Mouse (Mus musculus) heart, embryonic 10.5 days (tissue): ENCODE measurements at regions not wholly inside any gene's neighbourhood (a gene's known extent, or its start where the extent isn't known, plus 50 kb on each side); places are given as distances from the start of the nearest gene placed in this dataset.

ENCODE experiments used
- DNase-seq: peaks from one replicate; pipeline ENCODE4 v3.0.0-alpha.2; 2017; ENCODE audit warnings: low spot score
- H3K27ac ChIP-seq: fragments of 300-500 bp; sonication (generic); 2 replicates; pipeline ENCODE4 v1.5.1; 2016; ENCODE audit warnings: mild to moderate bottlenecking
- H3K27me3 ChIP-seq: fragments of 300-500 bp; sonication (generic); 2 replicates; pipeline ENCODE4 v1.6.1; 2016; ENCODE audit warnings: mild to moderate bottlenecking; ENCODE audit not compliant: poor library complexity, insufficient read depth, severe bottlenecking
- H3K36me3 ChIP-seq: fragments of 300-500 bp; sonication (generic); 2 replicates; pipeline ENCODE4 v1.6.1; 2016; ENCODE audit warnings: mild to moderate bottlenecking, moderate library complexity
- H3K4me1 ChIP-seq: fragments of 300-500 bp; sonication (generic); 2 replicates; pipeline ENCODE4 v1.6.1; 2016; ENCODE audit warnings: mild to moderate bottlenecking
- H3K4me3 ChIP-seq: fragments of 300-500 bp; sonication (generic); 2 replicates; pipeline ENCODE4 v1.5.1; 2016; ENCODE audit warnings: mild to moderate bottlenecking, moderate library complexity
- H3K9me3 ChIP-seq: fragments of 300-500 bp; sonication (generic); 2 replicates; pipeline ENCODE4 v1.6.1; 2016; ENCODE audit warnings: mild to moderate bottlenecking, moderate library complexity
- WGBS: fragments of 180-500 bp; shearing (Covaris S2); methylation state at CpG from one replicate; pipeline ENCODE4 v1.1.7; 2016; 5-methylcytosine and 5-hydroxymethylcytosine counted together

DNA sequence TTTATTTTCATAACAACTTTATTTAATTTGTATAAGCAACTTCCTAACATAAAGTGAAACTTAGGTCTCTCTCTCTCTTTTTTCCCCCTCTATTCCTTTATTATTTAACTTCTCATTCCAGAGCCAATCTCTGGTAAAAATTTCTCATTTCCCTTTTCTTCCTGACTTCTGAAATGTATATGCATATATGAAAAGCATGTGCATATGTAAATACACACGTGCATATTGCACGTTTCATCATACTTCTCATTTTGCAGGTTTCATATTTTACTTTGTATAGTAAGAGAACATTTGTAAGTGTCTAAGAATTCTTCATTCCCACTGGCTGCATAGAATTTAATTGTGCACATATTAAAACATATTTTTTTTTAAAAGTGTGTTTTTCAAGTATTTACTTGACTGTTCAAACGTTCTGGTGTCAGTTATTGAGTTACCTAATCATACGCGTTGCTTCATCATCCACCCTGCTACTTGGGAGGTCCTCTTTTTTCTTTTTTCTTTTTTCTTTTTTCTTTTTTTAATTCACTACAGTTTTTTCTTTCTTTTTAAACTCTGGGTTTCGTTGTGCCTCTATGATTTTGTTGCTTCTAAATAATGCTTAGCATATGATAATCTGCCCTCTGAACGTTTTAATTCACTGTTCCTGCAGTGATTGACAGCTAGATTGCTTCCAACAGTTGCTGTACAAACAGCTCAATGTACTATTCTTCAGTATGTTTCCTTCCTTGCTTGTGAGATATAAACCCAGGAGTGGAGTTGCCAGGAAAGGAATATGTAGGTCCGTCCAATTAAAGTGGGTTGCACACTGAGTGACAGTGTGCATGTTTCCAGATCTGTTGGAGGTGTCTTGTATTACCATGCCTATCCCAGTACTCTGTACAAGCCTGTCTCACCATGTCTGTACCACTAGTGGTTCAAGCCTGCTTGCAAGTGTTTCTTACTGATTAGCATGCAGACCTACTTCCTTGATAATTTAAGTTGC lies 303.2 kb downstream of the Tmem38b start:
- Histone ChIP-seq H3K27ac (no peak overlapping the region), H3K36me3 (no peaks in the 10 kb centered on the region), H3K27me3 (0 out of 2 replicates have a peak, but pooled peaks cover 4% of the 10 kb centered on the region), H3K9me3 (no peaks in the 10 kb centered on the region), H3K4me3 (no peak overlapping the region), H3K4me1 (no peaks in the 10 kb centered on the region)
- 72% methylated on average over 8 of the region's 8 CpGs for WGBS
- no peak for DNase-seq

GRCm38 (mm10) chr4:54156146-54156545 lies 330.3 kb downstream of the Tmem38b start:
- WGBS, result 91% methylated on average over 4 of the region's 4 CpGs
- Histone ChIP-seq H3K9me3 (no peaks in the 10 kb centered on the region), H3K4me1 (no peaks in the 10 kb centered on the region), H3K27me3 (no peaks in the 10 kb centered on the region), H3K27ac (no peak overlapping the region), H3K4me3 (no peak overlapping the region), H3K36me3 (no peaks in the 10 kb centered on the region)
- no peak for DNase-seq

GRCm38 (mm10) chr4:54161337-54161993 lies 335.6 kb downstream of the Tmem38b start:
- Histone ChIP-seq H3K36me3 (no peaks in the 10 kb centered on the region), H3K9me3 (no peaks in the 10 kb centered on the region), H3K27me3 (no peaks in the 10 kb centered on the region), H3K4me1 (no peaks in the 10 kb centered on the region), H3K4me3 (no peak overlapping the region), H3K27ac (no peak overlapping the region)
- 87% methylated on average over 9 of the region's 9 CpGs for WGBS
- no peak for DNase-seq

DNA sequence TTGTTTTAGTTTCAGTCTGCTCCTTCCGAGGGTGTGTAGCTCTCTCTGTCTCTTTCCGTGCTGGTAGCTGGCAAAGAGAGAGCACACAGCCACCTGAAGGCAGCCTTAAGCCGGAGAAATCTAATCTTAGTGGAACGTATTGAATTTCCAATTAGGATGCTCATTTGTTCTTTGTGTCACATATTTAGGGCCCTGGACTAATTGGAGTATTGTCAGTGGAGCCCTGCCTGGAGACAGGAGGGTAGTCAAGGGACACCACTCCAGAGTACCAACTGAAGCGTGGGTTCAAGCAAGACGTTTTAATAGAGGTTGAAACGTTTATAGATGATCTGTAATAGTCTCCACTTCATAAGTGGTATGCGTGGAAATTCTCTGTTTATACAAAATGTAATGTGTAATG lies 336.5 kb downstream of the Tmem38b start:
- no peak for DNase-seq
- Histone ChIP-seq H3K4me1 (no peaks in the 10 kb centered on the region), H3K27me3 (no peaks in the 10 kb centered on the region), H3K36me3 (no peaks in the 10 kb centered on the region), H3K27ac (no peak overlapping the region), H3K9me3 (no peaks in the 10 kb centered on the region), H3K4me3 (no peak overlapping the region)
- WGBS, result 80% methylated on average over 8 of the region's 8 CpGs

DNA sequence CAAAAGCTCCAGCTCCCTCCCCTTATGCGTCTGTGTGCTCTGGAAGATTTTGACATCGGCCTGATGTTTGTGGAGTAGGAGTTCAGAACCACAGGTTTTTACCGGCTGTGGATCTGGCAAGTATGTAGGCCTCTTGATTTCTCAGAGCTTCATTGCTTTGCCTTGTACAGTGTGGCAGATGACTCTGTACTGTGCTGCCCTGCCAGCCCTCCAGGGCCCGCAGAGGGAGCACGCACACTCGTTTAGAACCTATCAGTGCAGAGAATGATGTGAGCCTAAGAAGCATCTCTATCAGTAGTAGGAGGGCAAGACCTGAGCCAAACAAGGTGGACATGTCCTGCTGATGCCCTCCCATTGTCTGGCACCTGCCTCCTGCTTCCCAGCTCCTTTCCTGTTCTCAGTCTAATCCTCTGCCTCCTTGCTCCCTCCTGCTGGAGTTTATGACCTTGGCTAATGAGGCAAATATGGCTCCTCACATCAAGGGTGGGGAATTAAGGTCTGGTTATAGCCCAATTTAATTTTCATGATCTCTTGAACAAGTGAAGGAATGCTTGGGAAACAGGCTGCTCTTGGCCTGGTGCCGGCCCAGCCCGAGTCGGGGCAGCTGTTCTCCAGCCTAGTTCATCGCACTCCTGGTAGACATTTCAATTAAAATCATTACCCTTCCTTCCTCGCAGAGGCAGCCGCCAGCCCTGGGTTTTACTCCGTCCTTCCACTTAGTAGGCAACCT lies 344.5 kb downstream of the Tmem38b start:
- Histone ChIP-seq H3K4me3 (no peak overlapping the region), H3K36me3 (no peaks in the 10 kb centered on the region), H3K4me1 (no peaks in the 10 kb centered on the region), H3K9me3 (no peaks in the 10 kb centered on the region), H3K27me3 (no peaks in the 10 kb centered on the region), H3K27ac (no peak overlapping the region)
- no peak for DNase-seq
- 85% methylated on average over 13 of the region's 13 CpGs for WGBS

- Histone ChIP-seq H3K27ac (no peak overlapping the region), H3K27me3 (no peaks in the 10 kb centered on the region)
- DNase-seq, result no peak
These were observed 358.4 kb downstream of the Tmem38b start for GRCm38 (mm10) chr4:54184213-54184612.

GRCm38 (mm10) chr4:54195734-54196133 lies 369.9 kb downstream of the Tmem38b start:
- DNase-seq, result no peak
- H3K36me3 ChIP-seq, result no peaks in the 10 kb centered on the region
- WGBS, result 88% methylated on average over 2 of the region's 2 CpGs
- no peaks in the 10 kb centered on the region for H3K9me3 ChIP-seq
- H3K27ac ChIP-seq, result no peak overlapping the region
- no peaks in the 10 kb centered on the region for H3K27me3 ChIP-seq
- H3K4me3 ChIP-seq, result no peak overlapping the region
- H3K4me1 ChIP-seq, result no peaks in the 10 kb centered on the region

More at GRCm38 (mm10) chr4:54184213-54184612, 358.4 kb downstream of the Tmem38b start:
- no peaks in the 10 kb centered on the region for H3K36me3 ChIP-seq
- H3K4me3 ChIP-seq, result no peak overlapping the region
- WGBS, result 74% methylated on average over 1 of the region's 1 CpGs
- no peaks in the 10 kb centered on the region for H3K9me3 ChIP-seq
- H3K4me1 ChIP-seq, result no peaks in the 10 kb centered on the region

DNA sequence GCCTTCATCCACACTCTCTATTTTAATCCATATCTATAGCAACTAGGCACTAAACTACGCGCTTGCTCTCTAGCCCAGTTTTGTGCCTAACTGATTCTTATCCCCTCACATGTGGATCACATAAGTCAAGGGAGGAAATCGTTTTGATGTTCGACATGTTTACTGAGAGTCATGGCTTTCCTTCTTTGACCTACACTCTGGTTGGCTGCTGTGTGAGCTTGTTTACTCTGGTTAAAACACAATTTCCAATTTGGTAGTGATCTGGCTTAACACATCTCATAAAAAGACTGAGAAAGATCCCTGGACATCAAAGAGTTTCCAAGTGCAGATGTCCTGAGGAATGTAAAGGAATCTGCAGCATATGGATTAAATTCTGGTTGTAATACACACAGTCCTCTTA lies 376.6 kb downstream of the Tmem38b start:
- Histone ChIP-seq H3K27ac (no peak overlapping the region), H3K4me1 (no peaks in the 10 kb centered on the region), H3K36me3 (no peaks in the 10 kb centered on the region), H3K27me3 (no peaks in the 10 kb centered on the region), H3K4me3 (no peak overlapping the region), H3K9me3 (no peaks in the 10 kb centered on the region)
- DNase-seq, result no peak
- WGBS, result 80% methylated on average over 4 of the region's 4 CpGs

DNA sequence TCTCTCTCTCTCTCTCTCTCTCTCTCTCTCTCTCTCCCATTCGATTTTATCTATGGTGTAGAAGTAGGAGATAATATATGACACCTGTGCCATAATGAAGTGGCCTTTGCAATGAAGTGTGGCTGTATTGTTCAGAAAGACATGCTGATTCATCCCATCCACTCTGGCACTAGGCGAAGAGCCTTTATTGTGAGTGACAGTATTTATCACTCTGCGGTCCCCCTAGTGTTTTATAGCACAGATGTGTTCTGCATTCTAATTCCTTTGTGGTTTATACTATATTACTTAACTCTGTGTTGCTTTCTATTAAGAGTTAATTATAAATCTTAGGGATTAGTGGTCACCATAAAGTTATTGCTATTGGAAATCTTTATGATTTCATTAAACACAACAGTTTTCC lies 398.7 kb downstream of the Tmem38b start:
- no peaks in the 10 kb centered on the region for H3K27me3 ChIP-seq
- H3K9me3 ChIP-seq, result no peaks in the 10 kb centered on the region
- no peak overlapping the region for H3K4me3 ChIP-seq
- peaks cover 3% of the 10 kb centered on the region; the same call in 1 of the 2 replicates for H3K4me1 ChIP-seq
- H3K36me3 ChIP-seq, result no peaks in the 10 kb centered on the region
- H3K27ac ChIP-seq, result no peak overlapping the region
- WGBS, result 73% methylated on average over 3 of the region's 3 CpGs
- no peak for DNase-seq
